Mouse (Mus musculus) embryo, embryonic 11.5 days (tissue): ENCODE measurements around the gene Aldh1l1.
"Not testable (repeated sequence)": the region's sequence is repeated elsewhere in the genome, so short reads cannot be mapped to it uniquely, and the experiment has no call there.

Source experiments
- DNase-seq: peaks from one replicate; pipeline ENCODE4 v3.0.0-alpha.2; 2012; ENCODE audit warnings: low read depth, low spot score

Aldh1l1 gene

DNA sequence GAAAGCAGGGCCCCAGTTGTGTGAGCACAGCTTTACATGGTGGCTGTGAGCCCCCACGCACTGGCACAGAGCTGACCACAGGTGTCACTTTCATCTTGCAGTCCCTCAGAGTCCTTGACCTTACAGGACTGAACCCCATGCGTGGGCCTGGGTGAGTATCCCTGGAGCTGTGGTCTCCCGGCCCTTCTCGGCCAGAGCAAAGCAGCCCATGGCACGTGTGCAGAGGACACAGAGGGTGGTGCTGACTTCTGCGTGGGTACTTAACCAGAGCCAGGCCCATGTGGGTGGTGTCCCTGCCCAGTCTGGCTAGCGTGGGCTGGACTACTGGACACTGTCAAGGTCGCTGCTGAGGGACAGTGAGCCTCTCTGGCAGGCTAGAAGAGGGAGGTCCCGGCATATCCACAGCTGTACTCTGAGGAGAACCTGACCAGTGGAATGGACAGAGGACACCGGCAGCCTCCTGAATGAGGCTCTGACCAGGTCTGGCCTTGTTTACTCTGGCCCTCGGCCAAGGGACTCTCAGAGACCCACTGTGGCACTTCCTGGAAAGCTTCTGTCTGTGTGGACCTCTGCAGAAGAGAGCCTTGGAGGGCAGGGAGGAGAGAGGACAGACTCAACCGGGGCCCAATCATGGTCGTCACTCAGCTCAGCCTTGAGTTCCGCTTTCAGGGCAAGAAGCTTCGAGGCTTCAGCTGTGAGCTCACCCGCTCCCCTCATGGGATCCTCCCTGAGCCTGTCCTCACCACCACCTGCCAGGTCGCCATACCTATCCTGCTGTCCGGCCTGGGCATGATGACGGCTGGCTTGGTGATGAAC lies 132.8 kb downstream of the Aldh1l1 start:
- no peak for DNase-seq

DNA sequence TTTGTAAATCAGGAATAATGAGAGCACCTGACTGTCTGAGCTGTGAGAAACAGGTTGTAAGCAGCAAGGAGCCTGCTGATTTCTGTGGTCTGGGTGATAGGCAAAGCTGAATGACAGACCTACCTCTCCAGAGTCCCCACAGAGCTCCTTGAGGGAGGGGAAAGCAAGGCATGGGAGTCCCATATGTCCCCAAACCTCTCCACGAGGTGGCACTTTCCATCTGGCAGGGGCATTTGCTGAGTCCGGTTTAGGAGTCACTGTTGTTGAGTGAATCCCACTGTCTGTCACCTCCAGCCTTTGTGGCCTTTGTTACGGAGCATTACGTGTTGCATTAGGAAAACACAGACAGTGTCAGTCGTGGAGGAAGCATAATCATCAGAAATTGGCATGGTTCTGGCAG lies 133.7 kb downstream of the Aldh1l1 start:
- no peak for DNase-seq

DNA sequence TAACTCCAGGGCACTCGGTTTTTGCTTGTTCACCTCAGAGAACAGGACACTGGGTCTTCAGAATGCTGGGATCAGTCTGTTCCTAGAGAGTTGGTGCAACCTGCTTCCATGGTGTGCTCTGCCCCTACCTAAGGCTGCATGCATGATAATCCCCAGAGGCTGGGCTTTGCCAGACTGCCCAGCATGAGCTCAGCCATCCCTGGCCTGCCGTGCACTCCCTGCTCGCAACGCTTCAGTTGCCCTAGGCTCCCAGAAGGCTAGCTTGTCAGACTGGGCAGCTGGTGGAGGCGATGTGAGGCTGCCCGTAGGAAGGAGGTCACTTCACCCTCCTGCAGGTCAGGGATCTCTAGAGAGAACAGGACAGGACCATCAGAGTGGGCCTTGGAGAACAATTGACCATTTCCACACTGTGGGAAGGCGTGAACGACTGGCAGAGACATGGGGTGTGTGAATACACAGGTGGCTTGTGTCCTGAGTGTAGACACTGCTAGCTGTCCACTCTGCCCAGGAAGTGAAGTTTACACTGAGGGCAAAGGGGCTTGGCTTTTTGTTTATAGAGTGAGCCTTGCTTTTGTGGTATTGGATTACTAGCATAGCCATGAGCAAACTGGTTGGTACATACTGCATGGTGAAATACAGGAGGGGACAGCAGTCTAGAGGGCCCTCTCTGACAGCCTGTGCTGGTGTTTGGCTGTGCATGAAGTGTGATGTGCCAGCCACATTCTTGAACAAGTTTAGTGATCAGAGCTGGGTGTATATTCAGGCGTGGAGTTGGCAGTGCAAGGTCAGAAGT lies 134.8 kb downstream of the Aldh1l1 start:
- no peak for DNase-seq

DNA sequence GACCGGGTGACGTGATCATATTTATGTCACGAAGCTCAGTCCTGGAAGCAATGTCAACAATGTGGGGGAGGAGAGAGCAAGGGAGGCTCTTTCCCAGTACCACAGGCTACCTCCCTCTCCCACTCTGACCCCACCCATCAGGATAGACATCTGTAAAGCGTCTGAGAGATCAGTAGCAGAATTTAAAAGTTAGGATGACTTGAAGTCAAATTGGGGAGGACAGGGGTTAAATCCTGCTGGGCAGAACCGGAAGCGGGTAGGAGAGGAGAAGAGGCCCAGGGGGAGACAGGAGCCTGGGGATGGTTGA lies 135.3 kb downstream of the Aldh1l1 start:
- DNase-seq = no peak

DNA sequence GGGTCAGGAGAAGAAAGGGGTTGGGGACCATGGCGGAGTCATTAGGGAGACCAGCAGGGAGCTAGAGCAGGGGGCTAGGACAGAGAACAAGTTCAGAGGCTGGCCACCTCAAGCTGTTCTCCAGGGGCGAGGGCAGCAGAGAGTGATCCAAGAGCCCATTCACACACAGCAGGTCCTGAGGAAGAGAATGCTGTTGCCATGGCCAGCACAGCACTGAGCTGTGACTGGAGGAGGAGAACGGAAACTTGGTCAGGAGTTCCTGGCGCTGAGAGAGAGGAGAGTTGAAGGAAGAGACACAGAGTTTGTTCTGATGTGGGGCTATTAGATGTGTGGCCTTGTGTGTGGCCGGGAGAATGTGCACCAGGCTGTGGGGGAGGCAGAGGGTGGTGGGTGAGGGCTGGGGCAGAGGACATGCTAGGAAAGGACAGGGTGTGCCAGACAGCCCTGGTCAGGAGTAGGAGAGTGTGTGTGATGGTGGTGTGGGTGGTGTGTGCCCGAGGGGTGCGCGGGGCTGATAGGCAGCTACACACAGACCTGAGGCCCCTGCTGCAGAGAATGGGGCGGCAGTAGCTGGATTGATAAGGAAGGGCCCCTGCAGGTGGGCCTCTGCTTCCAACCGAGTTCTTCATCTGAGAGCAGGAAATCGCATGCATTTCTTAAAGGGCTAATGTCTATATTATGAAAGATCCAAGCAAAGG lies 136.7 kb downstream of the Aldh1l1 start:
- DNase-seq = no peak

DNA sequence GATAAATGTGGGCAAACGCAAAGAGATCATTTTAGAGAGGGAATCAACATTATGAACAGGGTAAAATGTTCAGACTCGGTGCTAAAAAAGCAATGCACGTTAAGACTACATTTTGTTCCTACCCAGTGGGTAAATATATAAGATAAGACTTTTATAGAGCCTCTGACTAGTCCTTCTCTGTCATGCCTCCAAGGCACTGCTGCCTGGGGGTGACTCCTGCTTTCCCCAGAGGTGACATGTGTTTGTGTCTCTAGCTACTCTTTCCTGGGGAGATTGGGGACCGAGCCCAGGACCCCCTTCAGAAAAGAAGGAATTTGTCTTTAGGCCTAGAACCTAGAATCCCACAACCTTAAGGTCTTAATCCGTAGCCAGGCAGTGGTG lies 137.2 kb downstream of the Aldh1l1 start:
- no peak for DNase-seq

DNA sequence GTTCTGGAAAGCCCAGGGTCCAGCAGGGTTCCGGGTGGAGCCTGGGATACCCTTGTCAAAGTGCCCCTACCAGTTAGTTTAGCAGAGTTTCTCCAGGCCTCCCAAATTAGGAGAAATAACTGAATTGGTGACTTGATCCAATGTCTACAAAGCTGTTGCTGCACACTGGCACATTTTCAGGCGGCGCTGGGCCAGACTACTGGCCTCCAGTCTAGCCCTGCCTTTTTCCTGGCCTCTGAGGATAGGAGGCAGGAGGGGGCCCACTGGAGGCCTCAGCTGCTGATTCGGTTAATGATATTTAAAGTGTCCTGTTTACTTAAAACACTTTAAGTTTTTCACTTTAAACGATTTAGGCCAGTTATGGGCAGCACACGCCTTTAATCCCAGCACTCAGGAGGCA lies 138.0 kb downstream of the Aldh1l1 start:
- DNase-seq = no peak

DNA sequence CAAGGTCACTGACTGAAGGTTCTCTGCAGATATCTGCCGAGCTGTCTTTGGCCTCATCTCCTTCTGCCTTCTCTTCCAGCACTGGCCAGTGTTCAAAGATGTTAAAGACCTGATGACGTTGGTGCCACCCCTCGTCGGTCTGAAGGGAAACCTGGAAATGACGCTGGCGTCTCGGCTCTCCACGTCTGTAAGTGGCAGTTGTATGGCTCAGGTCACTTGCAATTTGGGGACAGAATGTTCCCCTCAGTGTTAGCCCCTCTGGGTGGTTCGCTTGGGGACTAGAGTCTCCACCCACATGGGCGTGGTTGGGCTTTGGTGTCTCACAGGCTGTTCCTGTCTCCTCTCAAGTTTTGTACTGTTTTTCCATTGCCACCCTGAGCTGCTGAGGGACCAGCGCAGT lies 138.5 kb downstream of the Aldh1l1 start:
- DNase-seq = no peak

DNA sequence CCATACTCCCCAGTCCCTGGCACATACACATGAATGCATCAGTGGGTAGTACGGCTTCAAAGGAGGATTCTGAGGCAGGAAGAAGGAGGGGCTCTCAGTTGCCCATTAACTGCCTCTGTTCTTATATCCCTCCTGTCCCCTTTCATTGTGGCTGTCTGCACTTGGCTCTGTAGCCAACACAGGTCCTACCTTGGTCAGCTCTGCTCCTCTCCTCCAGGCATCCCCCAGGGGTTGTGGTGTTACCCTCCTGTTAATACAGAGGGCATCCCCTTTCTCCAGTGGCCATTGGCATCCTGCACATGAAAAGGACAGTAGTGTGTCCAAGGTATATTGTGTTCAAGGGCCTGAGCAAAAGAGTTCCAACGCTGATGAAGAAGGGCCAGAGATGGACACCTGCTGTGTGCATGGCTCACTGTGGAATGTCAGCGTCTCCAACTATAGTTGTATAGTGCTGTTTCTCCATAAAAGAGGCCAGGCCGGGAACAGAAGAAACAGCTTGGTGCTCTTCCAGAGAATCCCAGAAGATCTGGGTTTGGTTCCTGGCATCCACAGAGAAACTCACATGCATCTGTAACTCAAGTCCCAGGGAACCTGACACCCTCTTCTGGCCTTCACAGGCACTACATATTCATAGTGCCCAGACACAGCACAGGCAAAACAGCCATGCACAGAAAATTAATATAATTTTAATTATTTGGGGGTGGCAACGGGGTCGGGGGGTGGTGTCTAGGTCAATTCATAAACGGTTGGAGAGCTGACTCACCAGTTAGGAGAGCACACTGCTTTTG lies 139.2 kb downstream of the Aldh1l1 start:
- DNase-seq = no peak

DNA sequence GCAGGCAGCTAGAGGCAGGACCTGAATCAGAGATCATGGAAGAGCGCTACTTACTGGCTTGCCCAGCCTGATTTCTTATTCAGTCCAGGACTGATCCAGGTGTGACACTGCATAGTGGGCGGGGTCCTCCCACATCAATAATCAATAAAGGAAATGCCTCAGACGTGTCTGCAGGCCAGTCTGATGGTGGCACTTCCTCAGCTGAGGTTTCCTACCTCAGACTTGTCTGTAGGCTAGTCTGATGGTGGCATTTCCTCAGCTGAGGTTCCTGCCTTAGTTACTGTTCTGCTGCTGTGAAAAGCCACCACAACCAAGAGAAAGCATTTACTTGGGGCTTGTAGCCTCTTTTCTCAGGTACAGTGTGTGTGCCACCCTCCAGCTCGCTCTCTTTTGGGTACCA lies 141.3 kb downstream of the Aldh1l1 start:
- no peak for DNase-seq

DNA sequence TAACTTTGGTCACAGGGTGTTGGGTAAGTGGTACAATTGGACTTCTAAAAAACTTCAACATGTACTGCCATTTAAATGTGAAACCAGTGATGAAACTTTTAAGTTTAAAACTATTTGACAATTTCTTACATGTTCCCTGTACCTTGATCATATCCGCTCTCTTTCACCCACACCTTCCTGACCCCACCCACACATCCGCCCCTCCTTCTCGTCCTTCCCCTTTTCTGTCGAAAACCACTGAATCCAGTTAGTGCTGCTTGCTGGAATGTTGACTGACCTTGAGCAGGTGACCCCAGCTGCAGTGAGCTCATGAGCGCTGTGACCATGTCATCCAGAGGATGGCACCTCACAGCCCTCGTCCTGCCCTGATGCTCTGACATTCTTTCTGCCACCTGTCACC lies 143.3 kb downstream of the Aldh1l1 start:
- DNase-seq = no peak

DNA sequence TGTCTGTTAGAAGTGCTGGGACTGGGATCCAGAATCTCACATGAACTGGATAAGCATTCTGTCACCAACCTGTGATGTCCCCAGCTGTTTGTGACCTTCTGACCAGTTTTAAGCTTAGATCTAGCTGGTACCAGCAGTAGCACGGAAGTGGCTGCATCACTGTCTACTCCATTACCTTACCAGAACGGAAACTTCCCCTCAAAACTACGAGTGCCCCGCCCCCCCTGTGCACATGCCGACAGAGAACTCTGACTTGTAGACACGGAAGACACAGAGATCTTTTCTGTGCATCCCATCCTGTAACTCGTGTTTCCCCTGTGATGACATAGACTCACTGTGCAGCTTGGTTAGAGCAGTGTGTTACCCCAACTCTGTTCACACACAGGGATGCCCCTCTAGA lies 144.2 kb downstream of the Aldh1l1 start:
- no peak for DNase-seq

DNA sequence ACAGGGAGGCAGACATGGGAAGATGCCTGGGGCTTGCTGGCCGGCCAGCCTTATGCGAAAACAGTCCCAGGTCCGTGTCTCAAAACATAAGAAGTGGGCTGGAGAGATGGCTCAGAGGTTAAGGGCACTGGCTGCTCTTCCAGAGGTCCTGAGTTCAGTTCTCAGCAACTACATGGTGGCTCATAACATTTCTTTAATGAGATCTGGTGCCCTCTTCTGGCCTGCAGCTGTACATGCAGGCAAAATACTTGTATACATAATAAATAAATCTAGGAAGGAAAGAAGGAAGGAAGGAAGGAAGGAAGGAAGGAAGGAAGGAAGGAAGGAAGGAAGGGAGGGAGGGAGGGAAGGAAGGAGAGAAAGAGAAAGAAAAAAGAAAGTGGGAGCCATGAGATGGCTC lies 146.3 kb downstream of the Aldh1l1 start:
- not testable (repeated sequence) for DNase-seq

DNA sequence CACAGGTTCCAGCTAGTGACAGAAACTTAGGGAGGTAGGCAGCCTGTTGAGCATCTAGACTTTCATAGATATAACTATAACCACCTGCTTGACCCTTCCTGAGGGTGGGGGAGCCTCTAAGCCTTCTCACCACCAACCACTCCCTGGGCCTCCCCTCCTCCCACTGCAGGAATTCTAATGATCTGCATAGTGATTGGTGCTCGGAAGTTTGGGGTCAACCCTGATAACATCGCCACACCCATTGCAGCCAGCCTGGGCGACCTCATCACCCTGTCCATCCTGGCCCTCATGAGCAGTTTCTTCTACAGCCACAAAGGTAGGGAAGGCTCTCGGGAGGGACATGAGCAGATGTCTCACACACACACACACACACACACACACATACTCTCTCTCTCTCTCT lies 148.9 kb downstream of the Aldh1l1 start:
- no peak for DNase-seq

DNA sequence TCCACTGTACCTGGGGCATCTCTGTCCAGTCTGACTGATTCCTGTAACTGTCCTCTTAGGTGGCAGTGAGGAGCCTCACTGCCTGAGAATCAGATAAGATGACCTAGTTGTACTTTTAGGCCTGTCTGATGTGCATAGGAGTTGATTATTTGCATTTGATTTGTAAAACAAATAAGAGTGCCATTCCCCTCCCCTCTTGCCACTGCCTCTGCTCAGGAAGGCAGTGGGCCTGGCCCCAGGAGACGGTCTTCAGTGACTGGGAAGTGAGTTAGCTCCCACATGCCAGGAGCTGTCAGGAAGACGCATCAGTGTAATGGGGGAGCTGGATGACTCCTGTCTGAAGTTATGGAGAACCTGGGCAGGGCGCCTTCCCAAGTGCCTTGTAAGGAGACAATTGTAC lies 149.4 kb downstream of the Aldh1l1 start:
- DNase-seq = no peak

DNA sequence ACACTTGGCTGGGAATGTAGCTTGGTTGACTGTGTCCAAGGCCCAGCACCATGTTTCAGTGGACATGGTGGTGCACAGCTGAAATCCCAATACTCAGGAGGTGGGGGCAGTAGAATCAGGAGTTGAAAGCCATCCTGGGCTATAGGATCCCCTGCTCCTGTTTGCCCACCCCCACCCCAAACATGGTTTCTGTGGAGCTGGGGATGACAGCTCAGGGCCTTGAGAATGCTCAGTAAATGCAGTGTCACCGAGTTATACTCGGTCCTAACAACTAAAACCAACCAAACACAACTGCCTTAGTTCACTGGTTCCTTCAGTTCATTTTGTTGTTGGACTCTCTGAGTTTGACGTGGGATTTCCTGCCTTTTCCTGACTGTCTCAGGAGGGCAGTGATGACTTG lies 156.8 kb downstream of the Aldh1l1 start:
- no peak for DNase-seq

DNA sequence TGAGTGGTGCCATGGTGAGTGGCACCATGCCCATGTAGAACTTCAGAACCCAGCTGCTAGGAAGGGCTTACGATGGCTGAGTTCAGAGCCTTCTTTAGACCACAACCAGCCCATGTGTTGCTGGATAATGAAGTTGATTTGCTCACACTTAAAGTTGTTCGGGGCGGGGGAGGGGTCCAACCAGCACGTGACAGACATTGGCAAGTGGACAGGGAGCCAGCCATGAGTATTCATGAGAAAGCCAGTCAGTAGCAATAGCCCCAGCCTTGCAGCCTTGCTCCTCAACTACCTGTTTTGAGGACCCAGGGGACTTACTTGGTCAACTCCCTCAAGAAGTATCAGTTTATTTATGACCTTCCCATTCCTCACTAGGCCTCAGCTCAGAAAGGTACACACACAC lies 158.7 kb downstream of the Aldh1l1 start:
- no peak for DNase-seq

DNA sequence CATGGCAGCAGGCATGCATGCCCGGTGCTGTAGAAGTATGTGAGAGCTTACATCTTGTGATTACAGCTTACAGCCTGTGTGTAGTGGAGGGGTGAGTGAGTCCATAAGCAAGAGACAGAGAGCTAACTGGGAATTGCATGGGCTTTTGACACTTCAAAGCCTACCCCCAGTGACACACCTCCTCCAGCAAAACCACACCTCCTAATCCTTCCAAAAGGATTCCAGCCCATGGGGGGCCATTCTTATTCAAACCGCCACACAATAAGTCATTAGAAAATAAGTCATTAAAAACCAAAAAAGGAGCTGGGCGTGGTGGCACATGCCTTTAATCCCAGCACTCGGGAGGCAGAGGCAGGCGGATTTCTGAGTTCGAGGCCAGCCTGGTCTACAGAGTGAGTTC lies 162.2 kb downstream of the Aldh1l1 start:
- no peak for DNase-seq

DNA sequence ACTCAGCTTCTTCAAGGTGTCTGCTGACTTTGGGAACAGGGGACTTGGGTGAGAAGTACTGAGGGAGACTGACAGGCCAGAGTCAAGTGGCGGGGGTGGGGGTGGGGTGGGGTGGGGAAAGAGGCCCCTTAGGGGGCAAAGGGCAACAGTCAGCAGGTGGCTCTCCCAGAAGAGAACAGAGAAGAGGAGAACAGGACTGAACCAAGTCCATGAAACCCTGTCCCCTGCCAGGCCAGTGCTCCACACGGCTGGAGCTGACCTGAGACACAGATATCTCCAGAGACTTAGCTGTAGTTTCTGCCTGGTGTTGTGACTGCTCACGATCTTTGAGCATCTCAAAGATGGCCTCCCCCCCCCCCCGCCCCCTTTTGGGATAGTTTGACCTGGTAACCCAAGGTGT lies 163.1 kb downstream of the Aldh1l1 start:
- no peak for DNase-seq
